Mouse (Mus musculus): Measurements from ENCODE around the gene Phyhipl.

Phyhipl gene

DNA sequence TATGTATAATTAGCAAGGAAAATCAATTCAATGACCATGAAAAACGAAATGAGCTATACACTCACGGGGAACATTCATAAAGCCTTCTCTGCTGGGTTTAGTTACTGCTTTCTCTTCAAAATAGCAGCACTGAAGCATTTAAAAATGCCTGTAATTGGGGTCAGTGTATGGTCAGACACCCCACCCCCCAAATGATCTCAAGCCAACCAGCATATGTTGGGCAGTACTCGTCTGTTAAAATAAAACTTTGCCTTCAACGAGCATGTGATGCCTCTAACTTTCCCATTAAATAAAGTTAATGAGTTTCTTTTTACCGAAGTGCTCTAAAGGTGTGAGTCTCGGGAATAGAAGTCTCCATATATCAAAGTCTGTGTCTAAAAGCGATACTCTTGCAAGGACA is at the start of gene Phyhipl:
Phyhipl (minus strand) TSS at position 138 of the 400 bp plus-strand sequence.
- DNase-seq (ENCODE audit: low read depth, low spot score) = no peak

GRCm38 (mm10) chr10:70703211-70703610 is 47.4 kb upstream of the Phyhipl start:
- no peak for DNase-seq (ENCODE audit: low read depth, low spot score)

DNA sequence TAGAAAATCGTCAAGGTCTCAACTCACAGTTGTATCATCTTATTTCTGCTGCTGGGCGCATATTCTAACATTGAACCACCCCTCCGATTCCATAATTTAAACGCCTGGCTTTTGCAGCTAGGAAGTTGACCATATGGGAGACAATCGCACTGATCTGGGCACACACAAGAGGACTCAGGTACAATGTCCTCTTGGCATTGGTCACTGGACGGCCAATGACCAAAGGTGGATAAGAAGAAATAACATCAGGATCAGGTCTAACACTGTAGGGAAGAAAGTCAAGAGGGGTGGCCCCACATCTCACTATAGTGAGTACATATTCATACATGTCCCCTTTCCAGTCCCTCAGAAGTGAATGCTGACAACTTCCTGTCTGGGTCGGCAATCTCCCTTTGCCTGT is 43.8 kb upstream of the Phyhipl start:
- no peak for DNase-seq (ENCODE audit: low read depth, low spot score)

DNA sequence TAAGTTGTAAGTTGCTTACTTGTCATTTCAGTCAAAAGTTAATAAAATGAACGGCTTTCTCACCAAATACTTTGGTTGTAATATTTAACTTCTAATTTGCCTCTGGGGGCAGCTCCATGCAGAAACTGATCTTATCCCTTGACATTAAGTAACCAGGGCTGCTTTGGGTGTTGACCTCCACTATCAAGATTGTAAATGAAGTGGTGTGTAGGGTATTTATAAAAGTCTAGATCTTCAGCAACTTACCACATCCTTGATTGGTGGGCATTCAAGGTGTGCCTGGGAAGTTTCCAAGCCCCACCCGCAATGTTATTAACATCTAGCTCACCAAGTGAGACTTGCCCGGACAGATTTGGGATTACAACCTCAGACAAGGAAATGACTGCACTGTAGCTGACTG is 42.2 kb upstream of the Phyhipl start:
- no peak for DNase-seq (ENCODE audit: low read depth, low spot score)

DNA sequence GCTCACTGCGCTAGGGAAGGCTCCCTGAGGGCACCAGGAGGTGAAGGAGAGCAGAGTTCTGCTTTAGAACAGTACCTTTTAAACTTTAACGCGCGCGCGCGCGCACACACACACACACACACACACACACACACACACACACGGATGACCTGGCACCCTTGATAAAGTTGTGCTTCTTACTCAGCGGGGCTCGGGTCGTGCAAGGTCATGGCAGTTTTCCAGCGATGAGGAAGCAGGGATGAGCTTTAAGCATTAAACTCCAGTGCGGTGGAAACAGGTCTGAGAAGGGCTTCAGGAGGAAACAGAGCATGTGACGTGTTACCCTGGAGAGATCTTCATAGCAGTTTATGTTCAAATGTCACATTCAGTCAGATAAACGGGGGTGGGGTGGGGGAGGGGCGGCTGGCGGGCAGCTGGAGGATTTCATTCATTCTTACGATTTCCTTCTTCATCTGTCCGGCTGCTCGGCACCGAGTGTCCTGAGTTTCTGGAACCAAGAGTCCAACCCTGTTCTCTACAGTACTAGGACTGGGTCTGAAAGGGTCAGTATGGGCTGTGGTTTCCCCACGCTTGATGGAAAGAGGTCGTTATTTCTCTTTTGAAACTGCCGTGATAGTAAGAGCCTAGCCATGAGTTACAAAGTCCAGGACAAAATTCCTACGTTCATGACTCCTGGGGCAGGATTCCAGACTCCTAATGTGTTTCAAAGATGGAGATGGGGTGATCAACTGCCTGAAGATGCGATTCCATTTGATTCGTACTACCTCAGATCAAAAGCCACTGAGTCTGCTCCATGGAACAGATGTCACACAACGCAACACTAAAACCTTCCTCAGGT is 41.2 kb upstream of the Phyhipl start:
- DNase-seq (ENCODE audit: low read depth, low spot score) = no peak

DNA sequence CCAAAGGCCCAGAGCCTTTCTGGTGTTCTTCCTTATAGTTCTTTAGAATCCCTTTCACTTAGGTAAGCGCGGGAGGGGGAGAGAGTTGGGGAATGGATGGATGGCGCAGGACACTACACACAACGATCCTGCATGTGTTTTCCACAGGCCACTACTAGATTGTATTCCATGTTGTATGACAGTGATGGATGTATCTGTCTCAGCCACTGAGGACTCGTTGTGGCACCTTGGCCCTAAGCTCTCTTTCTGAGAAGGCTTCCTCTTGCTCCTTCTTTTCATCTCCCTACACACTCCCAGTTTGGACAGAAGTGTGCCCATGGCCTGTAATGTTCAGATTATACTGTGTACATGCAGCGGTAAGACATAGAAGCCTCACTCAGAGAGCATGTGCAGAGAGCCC is 33.6 kb upstream of the Phyhipl start:
- no peak for DNase-seq (ENCODE audit: low read depth, low spot score)

DNA sequence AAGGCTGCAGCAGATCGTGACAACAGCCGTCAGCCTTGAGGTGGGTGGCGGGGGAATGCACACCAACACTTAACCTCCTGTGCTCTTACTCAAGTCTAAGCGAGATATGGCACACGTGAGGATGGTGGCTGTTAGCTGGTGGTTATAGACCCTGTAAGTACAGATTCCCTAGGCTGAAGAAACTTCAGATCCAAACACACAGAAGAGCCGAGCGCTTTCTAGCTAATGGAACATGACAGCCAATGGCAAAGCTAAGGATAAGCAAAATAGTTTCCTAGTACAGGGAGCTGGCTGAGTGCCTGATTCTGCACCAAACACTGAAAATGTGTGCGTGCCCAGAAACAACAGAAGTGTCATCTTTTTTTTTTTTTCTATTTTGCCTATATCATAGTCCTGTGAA is 33.1 kb upstream of the Phyhipl start:
- no peak for DNase-seq (ENCODE audit: low read depth, low spot score)

- no peak for DNase-seq (ENCODE audit: low read depth, low spot score)
Measured at GRCm38 (mm10) chr10:70686941-70687703, 31.4 kb upstream of the Phyhipl start.

DNA sequence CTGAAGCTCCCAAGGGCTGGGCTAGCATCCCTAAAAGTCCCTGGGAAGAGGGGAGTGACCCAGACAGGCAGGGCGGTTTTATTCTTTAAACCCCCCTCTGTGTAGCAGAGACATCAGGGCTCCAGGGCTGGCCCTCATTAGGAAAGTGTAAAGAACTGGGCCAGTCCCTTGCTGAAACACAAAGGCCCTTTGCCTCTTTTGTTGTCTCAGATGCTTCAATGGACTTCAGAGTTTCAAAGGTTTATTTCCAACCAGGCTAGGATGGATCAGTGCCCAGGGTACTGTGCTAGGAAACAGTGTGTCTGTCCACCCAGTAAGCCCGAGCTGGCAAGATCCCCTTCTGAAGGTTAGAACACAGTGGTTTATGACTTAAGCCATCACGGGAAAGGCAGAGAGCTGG is 30.7 kb upstream of the Phyhipl start:
- no peak for DNase-seq (ENCODE audit: low read depth, low spot score)

- no peak for DNase-seq (ENCODE audit: low read depth, low spot score)
Measured at GRCm38 (mm10) chr10:70683508-70683907, 27.7 kb upstream of the Phyhipl start.

GRCm38 (mm10) chr10:70677946-70678345 is 22.2 kb upstream of the Phyhipl start:
- no peak for DNase-seq (ENCODE audit: low read depth, low spot score)

DNA sequence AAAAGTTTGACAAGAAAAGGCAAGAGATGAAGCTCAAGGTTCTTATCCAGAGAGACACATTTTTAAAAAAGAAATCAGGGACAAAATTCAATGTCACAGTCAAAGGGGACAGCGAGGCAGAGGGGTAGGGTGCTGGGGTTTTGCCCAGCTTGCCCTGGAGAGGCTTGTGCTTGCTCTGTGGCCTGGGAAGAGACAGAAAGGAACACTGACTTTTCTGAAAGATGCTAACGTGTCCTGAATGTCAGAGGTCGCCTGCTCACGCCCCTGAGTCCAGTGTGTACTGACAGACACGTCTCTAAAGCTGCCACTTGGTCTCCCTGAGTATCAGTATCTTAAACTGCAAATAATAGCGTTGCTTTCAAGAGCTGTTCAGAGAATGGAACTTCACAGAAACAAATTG is 507 bp upstream of the Phyhipl start:
- no peak for DNase-seq (ENCODE audit: low read depth, low spot score)

- DNase-seq (ENCODE audit: low read depth, low spot score) = no peak
Measured at GRCm38 (mm10) chr10:70654655-70655054, 1.1 kb downstream of the Phyhipl start.

DNA sequence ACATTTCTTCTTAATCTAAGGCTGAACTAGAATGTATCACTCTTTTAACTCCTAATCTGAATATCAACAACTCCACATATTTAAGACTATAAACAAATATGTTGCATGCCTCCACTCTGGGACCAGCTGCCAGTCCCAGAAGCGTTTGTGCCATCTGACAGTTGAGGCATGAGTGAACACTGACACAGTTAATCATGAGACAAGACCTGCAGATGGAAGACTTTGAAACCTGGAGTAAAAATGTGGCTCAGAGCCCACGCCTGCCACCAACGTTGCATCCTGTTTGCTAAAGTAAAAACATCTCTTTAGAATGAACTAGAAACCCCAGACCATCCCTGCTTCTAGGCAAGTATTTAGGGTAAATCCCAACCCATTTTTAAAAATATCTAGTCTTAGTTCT is 1.6 kb downstream of the Phyhipl start:
- DNase-seq (ENCODE audit: low read depth, low spot score) = no peak

- no peak for DNase-seq (ENCODE audit: low read depth, low spot score)
Measured at GRCm38 (mm10) chr10:70651769-70652648, 3.8 kb downstream of the Phyhipl start.

GRCm38 (mm10) chr10:70648831-70649230 is 6.9 kb downstream of the Phyhipl start:
- no peak for DNase-seq (ENCODE audit: low read depth, low spot score)

- no peak for DNase-seq (ENCODE audit: low read depth, low spot score)
Measured at GRCm38 (mm10) chr10:70643131-70643530, 12.6 kb downstream of the Phyhipl start.

DNA sequence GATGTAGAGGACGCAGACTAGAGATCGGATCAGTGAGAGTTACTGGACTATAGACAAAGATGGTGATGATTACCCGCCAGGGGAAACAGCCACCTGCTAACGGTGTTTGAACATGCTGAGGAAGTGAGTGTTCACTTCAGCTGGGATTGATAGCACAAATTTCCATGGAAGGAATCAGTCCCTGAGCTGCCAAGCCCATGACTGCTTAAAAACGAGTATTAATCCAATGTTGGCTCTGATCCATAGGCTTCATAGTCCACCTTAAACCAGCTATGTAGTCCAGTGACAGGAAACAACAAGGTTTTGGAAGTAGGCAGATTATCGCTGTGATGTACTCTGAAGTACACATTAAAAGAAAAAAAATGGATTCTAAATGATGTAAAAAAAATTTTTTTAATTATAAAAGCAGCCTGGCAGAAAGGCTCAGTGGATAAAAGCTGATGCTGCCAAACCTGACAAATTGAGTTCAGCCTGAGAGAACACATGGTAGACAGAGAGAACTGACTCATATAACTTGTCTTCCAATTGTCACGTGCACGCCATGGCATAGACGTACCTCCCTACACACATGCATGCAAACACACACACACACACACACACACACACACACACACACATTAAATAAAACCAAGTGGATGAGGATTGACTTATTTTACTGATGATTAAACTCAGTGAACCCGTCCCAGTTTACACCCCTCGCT is 14.7 kb downstream of the Phyhipl start:
- DNase-seq (ENCODE audit: low read depth, low spot score) = no peak

- no peak for DNase-seq (ENCODE audit: low read depth, low spot score)
Measured at GRCm38 (mm10) chr10:70640075-70640737, 15.6 kb downstream of the Phyhipl start.

DNA sequence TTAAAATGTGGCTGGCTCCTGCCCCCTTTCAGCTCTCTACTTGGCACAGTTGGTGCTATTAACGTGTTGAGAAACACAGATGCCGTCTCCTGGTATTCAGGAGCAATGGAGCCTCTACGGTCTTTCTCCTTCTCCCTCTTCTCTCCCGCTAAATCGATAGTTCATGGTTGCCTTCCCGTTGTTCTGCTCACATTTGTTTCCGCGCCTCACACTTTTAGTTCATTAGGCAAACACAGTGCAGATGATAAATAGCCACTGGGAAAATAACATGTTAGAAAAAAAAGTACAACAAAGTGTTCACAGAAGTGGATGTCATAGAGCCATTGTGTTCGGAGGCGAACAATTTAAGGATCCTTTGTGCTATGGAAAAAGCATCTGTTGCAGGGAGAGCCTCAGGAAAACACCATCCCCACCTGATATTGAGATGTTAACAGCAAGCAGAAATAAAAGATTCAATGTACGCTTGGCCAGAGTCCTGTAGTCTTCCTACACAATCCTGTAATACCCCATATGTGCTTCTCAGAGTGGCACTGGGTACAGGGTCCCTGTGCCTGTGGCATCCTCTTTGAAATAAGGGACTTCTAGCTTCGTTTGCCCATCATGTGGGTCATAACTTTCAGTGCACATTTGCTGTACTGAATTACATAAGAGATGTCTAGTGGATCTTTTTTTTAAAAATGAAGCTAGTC is 18.0 kb downstream of the Phyhipl start:
- no peak for DNase-seq (ENCODE audit: low read depth, low spot score)
